Mouse (Mus musculus): Measurements from ENCODE around the gene Mxi1. TPM values are rescaled to one million over a fixed set of nuclear protein-coding genes. Genes with fewer than 3 reads are reported as not detected.

The Mxi1 gene
- polyA plus RNA-seq, 1 experiment = 71.8 TPM

DNA sequence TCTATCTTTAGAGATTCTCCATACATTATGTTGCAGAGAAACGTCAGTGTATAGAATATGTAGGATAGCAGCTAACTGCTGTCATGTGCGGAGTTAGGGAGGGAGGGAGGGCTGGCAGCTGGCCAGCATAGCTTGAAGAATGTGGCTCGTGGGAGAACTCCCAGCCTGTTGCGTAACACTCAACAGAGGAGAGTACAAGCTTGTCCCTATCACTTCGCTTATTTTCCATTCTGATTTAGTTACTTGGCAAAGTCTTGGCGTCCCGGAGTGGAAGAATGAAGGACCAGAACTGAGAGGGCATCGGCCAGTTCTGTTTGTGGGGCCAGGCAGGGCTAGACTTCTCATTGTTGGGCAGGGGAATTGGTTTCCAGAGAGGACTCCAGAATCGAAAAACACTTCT lies 54.6 kb downstream of the Mxi1 start:
- Histone ChIP-seq H3K27me3 (ENCODE audit: control insufficient read depth, insufficient read depth, low read length) (no peaks in the 10 kb centered on the region), H3K4me3 (replicated peaks; ENCODE audit: insufficient read depth, low read depth, low read length) (peak overlapping the region; percentile 43), H3K4me1 (ENCODE audit: control insufficient read depth, insufficient read depth, low read length) (peaks cover 32% of the 10 kb centered on the region), H3K27ac (ENCODE audit: insufficient read depth, low read length) (peak overlapping the region; percentile 91; the same call in 1 of the 2 replicates)
- no peak for TF ChIP-seq POLR2A (IDR thresholded peaks at IDR 0.05; ENCODE audit: borderline replicate concordance, insufficient read depth, low read length)
- TF ChIP-seq CTCF (IDR thresholded peaks at IDR 0.05; ENCODE audit: borderline replicate concordance, insufficient read depth, low read depth, low read length) = no peak
- 2% methylated on average over 9 of the region's 9 CpGs for WGBS
- peak; percentile 72 to 77 for DNase-seq

DNA sequence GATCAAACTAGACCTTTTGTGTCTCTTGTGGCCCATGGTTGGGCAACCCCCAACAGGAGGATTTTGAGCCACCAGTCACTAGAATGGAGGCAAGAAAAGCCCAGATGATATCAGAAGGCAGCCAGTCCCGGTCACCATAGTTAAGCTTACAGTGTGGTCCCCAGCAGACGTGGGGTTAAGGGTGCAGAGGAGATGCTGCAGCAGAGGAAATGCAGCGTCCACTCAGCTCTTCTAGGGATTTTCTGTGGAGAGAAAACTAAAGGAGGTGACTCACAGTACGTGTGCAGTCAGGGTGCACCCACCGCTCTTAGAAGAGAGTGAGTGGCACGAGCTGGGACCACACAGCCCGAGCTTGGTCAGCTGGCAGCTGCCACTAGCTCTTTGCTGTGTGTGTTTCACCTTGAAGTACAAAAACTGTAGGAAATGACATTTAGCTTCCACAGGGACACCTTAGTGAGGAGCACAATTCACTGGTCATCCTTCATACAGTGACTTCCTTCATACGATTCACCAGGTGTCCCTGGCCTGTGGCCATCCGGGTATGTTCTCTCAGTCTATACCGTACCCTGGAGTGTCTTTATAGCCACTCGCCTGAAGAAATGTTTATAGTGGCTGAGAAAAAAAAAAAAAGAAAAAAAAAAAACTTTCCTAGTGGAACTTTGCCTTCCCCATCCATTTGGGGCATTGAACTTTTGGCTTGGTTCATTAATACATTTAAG lies 55.9 kb downstream of the Mxi1 start:
- peaks cover 29% of the 10 kb centered on the region for H3K4me1 ChIP-seq (ENCODE audit: control insufficient read depth, insufficient read depth, low read length)
- 28% methylated on average over 11 of the region's 11 CpGs for WGBS

DNA sequence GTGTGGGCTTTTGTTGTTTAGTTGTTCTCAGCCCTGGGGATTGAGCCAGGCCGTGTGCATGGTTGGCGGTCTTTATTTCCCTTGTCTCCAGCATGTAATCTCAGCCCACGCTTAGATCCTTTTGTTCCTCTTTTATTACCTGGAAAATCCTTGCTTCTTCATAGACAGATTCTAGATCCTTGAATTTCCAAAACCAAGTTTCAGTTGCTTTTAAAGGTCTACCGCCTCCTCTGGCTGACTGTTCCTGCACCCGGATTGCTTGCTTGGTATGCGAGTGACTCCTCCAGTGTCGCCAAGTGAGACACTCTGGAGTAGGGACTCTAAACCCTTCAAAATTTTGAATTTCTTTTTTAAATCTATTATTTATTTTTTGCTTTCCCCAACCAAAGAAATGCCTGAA lies 56.6 kb downstream of the Mxi1 start:
- H3K27ac ChIP-seq (ENCODE audit: insufficient read depth, low read length) = peak overlapping the region; percentile 54; the same call in 1 of the 2 replicates
- no peak for TF ChIP-seq CTCF (IDR thresholded peaks at IDR 0.05; ENCODE audit: borderline replicate concordance, insufficient read depth, low read depth, low read length)
- no peak for TF ChIP-seq POLR2A (IDR thresholded peaks at IDR 0.05; ENCODE audit: borderline replicate concordance, insufficient read depth, low read length)
- 48% methylated on average over 7 of the region's 7 CpGs for WGBS

More for the DNA sequence above, 55.9 kb downstream of the Mxi1 start:
- H3K27ac ChIP-seq (ENCODE audit: insufficient read depth, low read length) = peak overlapping the region; percentile 88
- no peaks in the 10 kb centered on the region for H3K27me3 ChIP-seq (ENCODE audit: control insufficient read depth, insufficient read depth, low read length)
- peak in 1 of 2 experiments; percentile 45 for DNase-seq
- TF ChIP-seq POLR2A (IDR thresholded peaks at IDR 0.05; ENCODE audit: borderline replicate concordance, insufficient read depth, low read length) = no peak
- TF ChIP-seq CTCF (IDR thresholded peaks at IDR 0.05; ENCODE audit: borderline replicate concordance, insufficient read depth, low read depth, low read length) = no peak
- H3K4me3 ChIP-seq (replicated peaks; ENCODE audit: insufficient read depth, low read depth, low read length) = no peak overlapping the region

DNA sequence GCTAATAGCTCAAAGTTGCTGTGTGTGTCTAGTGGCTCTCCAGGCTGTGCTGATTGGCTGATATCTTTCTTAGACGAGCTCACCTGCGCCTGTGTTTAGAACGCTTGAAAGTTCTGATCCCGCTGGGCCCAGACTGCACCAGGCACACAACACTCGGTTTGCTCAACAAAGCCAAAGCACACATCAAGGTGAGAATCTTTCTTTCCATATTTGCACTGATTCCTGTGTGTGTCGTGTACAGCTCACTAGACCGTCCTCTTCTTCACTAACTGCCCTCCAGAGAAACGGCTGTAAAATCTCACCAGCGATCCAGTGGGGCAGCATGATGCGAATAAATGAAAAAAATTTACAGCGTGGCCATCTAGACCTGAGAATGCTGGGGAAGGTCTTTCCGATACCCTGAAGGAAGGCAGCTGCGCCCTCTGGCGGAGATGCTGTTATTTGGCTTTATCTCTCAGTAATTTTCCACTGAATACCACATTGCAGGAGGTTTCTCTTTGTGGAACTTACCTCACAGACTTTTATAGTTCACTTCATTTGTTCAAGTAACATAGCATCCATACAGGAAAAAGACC lies 59.2 kb downstream of the Mxi1 start:
- DNase-seq = peak; percentile 82 to 88
- Histone ChIP-seq H3K27me3 (ENCODE audit: control insufficient read depth, insufficient read depth, low read length) (no peaks in the 10 kb centered on the region), H3K4me3 (replicated peaks; ENCODE audit: insufficient read depth, low read depth, low read length) (no peak overlapping the region), H3K4me1 (ENCODE audit: control insufficient read depth, insufficient read depth, low read length) (peaks cover 28% of the 10 kb centered on the region), H3K27ac (ENCODE audit: insufficient read depth, low read length) (0 out of 2 replicates have a peak overlapping the region, but pooled peaks have one; percentile 42)
- TF ChIP-seq POLR2A (IDR thresholded peaks at IDR 0.05; ENCODE audit: borderline replicate concordance, insufficient read depth, low read length) (no peak), CTCF (IDR thresholded peaks at IDR 0.05; ENCODE audit: borderline replicate concordance, insufficient read depth, low read depth, low read length) (peak; percentile 85)
- WGBS = 21% methylated on average over 14 of the region's 14 CpGs

More for the DNA sequence above, 56.6 kb downstream of the Mxi1 start:
- H3K27me3 ChIP-seq (ENCODE audit: control insufficient read depth, insufficient read depth, low read length) = no peaks in the 10 kb centered on the region
- no peak overlapping the region for H3K4me3 ChIP-seq (replicated peaks; ENCODE audit: insufficient read depth, low read depth, low read length)
- DNase-seq = peak in 1 of 2 experiments; percentile 21
- peaks cover 28% of the 10 kb centered on the region for H3K4me1 ChIP-seq (ENCODE audit: control insufficient read depth, insufficient read depth, low read length)

DNA sequence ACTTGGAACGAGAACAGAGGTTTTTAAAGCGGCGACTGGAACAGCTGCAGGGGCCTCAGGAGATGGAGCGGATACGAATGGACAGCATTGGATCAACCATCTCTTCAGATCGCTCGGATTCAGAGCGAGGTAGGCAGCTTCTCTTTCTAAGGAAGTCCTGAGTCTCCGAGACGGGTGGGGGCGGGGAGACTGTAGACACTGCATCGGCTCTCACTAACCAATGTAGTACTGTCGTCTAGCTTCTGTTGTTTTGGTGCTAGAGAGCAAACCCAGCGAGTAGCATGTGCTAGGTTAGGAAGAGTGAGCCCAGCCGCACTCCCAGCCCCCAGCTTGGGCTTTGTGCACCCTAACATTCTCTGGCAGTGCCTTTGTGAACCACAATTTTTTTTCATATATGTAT lies 59.9 kb downstream of the Mxi1 start:
- peaks cover 23% of the 10 kb centered on the region for H3K4me1 ChIP-seq (ENCODE audit: control insufficient read depth, insufficient read depth, low read length)
- TF ChIP-seq POLR2A (IDR thresholded peaks at IDR 0.05; ENCODE audit: borderline replicate concordance, insufficient read depth, low read length) (no peak), CTCF (IDR thresholded peaks at IDR 0.05; ENCODE audit: borderline replicate concordance, insufficient read depth, low read depth, low read length) (no peak)
- peak in 1 of 2 experiments; percentile 30 for DNase-seq
- no peak overlapping the region for H3K27ac ChIP-seq (ENCODE audit: insufficient read depth, low read length)
- no peak overlapping the region for H3K4me3 ChIP-seq (replicated peaks; ENCODE audit: insufficient read depth, low read depth, low read length)
- no peaks in the 10 kb centered on the region for H3K27me3 ChIP-seq (ENCODE audit: control insufficient read depth, insufficient read depth, low read length)
- WGBS = 54% methylated on average over 15 of the region's 15 CpGs

DNA sequence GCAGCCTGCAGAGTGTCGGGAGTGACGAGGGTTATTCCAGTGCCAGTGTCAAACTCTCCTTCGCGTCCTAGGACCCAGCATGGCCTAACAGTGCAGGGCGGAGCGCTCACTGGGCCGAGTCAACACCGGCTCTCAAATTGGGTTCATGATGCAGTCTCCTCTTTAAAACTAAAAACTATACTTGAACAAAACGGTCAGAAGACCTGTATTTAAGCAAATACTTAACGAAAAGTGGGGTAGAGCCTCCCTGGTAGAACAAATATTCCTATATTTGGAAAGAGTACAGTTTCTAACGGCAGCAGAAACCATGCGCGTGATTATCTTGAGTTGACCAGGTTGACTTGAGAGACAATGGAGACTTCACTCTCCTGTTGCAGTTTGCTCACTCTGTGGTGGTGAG lies 61.3 kb downstream of the Mxi1 start, which contains the start of gene Gm10197:
TSS of gene Gm10197 (minus strand) at position 101 of the 400 bp plus-strand sequence.
- no peaks in the 10 kb centered on the region for H3K27me3 ChIP-seq (ENCODE audit: control insufficient read depth, insufficient read depth, low read length)
- no peak within 1 kb of the TSS for H3K27ac ChIP-seq (ENCODE audit: insufficient read depth, low read length)
- WGBS = 83% methylated on average over 13 of the region's 13 CpGs
- H3K4me3 ChIP-seq (replicated peaks; ENCODE audit: insufficient read depth, low read depth, low read length) = no peak within 1 kb of the TSS
- peak in 1 of 2 experiments; percentile 15 for DNase-seq
- peaks cover 14% of the 10 kb centered on the region; the same call in 1 of the 2 replicates for H3K4me1 ChIP-seq (ENCODE audit: control insufficient read depth, insufficient read depth, low read length)
- TF ChIP-seq CTCF (IDR thresholded peaks at IDR 0.05; ENCODE audit: borderline replicate concordance, insufficient read depth, low read depth, low read length) = no peak
- TF ChIP-seq POLR2A (IDR thresholded peaks at IDR 0.05; ENCODE audit: borderline replicate concordance, insufficient read depth, low read length) = no peak

DNA sequence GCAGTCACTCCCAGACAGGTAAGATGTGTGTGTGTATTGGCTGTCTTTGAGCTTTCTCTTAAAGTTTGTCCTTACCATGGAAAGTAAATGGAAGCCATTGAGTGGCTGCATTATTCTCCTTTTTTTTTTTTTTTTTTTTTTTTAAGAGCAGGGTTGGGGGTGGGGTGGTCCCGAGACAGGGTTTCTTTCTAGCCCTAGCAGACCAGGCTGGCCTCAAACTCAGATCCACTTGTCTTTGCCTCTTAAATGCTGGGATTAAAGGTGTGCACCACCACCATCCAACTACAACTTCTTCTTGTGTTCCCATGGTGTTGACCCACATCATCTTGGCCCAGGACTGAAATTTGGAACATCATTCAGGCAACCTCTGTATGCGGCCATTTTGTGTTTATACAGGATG lies 63.3 kb downstream of the Mxi1 start:
- Histone ChIP-seq H3K27ac (ENCODE audit: insufficient read depth, low read length) (no peak overlapping the region), H3K4me1 (ENCODE audit: control insufficient read depth, insufficient read depth, low read length) (peaks cover 9% of the 10 kb centered on the region; the same call in 1 of the 2 replicates), H3K4me3 (replicated peaks; ENCODE audit: insufficient read depth, low read depth, low read length) (no peak overlapping the region), H3K27me3 (ENCODE audit: control insufficient read depth, insufficient read depth, low read length) (no peaks in the 10 kb centered on the region)
- TF ChIP-seq CTCF (IDR thresholded peaks at IDR 0.05; ENCODE audit: borderline replicate concordance, insufficient read depth, low read depth, low read length) = no peak
- TF ChIP-seq POLR2A (IDR thresholded peaks at IDR 0.05; ENCODE audit: borderline replicate concordance, insufficient read depth, low read length) = no peak
- WGBS = 81% methylated on average over 2 of the region's 2 CpGs
- peak in 1 of 2 experiments; percentile 10 for DNase-seq
